Mouse (Mus musculus): Measurements from ENCODE around the gene Mindy4b-ps.

Gene Mindy4b-ps

DNA sequence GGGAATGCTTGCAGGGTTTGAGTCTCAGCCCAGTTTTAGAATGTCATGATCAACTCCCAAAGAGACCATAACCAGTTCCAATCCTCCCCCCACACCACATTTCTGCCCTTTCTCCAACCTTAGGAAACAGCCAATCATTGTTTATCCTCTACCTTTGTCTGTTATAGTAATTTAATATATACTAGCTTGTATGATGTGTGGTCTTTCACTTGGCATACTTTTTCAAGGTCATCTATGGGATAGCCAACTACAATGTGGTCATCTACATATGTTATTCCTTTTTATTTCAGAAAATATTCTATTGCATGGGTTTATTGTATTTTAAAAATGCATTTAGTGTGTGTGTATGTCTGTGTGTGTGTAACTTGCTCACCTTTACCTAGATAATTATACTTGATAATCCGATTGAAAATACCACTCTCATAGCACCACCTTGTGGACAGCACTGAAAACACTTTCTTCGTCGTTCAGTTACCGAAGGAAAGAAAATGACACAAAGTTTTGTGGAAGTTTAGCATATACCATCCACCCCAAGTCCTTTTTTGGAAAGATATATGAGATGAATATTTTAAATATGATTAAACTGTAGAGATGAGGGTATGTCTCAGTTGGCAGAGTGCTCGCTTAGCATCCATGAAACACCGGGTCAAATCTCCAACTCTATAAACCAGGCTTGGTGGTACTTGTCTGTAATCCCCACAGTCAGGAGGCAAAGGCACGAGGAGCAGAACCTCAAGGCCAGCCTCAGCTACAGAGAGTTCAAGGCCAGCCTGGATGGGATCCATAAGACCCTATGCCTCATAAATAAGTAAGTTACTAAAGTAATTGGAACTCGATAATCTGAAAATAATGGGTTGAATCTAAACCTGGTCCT lies 37.7 kb downstream of the Mindy4b-ps start:
- no peak for DNase-seq (ENCODE audit: low spot score in 2 of 2)

- DNase-seq (ENCODE audit: low spot score in 2 of 2) = no peak
Observed at GRCm38 (mm10) chr3:58783602-58784218, 38.4 kb downstream of the Mindy4b-ps start.

DNA sequence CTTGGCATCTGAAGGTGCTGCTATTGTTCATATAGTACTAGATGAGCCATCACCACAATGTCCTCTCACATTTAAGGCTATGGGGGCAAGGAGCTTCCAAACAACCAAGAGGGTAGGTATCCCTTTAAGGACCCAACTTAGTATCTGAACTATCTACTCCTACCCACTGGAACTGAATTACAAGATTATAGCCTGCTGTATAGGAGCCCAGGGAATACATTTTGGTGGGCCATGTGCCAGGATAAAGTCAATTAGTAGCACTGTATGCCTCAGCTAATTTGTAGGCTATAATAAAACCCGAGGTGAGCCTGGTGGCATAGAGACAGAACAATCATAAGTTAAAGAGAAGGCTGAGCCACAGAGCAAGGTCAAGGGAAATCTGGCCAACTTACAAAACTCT lies 65.7 kb downstream of the Mindy4b-ps start:
- DNase-seq (ENCODE audit: low spot score in 2 of 2) = no peak

DNA sequence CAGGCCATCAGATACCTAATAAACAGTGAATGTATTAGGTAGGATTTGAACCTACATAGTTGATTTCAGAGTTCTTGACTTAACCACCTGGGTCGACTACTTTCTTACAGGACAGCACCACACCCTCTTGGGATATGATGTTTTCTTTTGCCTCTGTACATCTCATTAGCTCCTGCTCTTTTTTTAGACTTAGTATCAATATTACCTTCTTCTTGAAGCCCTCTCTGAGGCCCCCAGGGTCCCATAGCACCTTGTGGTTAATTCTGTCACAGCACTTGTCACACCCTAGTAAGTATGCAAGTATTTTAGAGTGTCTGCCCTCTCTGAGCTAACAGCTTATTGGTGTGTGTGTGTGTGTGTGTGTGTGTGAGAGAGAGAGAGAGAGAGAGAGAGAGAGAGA lies 66.3 kb downstream of the Mindy4b-ps start:
- DNase-seq (ENCODE audit: low spot score in 2 of 2) = no peak

DNA sequence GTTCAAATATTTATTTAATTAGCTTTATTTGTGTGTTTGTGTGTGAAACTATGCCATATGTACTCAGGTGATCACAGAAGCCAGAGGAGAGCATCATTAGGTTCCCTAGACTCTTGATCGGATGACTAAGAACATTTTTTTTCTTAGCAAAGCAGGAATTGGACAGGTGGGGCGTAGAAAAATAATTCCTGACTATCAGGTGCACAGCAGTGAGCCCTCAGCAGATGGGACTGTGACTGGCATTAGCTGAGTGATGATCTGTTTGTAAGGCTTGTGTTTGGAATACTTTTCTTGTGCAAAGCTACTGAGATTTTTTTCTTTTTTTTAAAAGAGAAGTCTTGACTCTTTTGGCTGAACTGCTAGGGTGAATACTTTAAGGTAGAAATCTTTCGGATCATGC lies 67.8 kb downstream of the Mindy4b-ps start:
- DNase-seq (ENCODE audit: low spot score in 2 of 2) = no peak

DNA sequence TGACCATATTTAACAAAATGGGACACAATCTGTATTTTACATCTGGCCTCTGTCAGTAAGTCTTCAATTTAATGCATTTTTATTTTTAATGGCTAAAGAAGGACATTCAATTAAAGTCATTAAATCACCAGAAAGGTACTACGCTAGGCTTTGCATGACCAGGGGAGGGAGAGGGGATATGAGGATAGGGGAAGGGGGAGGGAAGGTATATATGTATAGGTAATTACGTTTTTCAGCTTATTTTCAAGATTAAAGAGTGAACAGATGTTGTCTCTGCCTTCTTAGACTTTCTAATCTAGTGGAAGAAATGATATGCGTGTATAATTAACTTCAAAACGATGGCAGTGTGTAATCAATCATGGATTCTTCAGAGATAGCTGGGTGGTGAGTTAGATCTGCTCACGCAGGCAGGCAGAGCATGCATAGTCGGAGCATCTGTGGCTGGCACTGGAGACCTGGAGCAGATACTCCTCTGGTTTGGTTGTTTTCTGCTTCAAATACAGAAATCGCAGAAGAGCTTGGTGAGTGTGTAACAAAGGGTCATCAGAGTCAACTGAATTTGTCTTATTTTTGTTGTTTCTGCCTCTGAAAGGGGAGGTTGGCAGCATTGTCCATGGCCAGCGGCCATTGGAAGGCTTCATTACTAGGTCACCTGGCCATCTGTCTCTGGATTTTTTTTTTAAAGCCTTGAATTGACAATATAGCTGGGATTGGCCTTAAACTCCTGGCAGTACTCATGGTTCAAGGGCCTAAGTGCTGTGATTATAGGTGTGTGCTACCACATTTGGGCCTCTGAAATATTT lies 70.1 kb downstream of the Mindy4b-ps start:
- DNase-seq (ENCODE audit: low spot score in 2 of 2) = no peak

GRCm38 (mm10) chr3:58748724-58749123 lies 73.4 kb downstream of the Mindy4b-ps start:
- no peak for DNase-seq (ENCODE audit: low spot score in 2 of 2)

DNA sequence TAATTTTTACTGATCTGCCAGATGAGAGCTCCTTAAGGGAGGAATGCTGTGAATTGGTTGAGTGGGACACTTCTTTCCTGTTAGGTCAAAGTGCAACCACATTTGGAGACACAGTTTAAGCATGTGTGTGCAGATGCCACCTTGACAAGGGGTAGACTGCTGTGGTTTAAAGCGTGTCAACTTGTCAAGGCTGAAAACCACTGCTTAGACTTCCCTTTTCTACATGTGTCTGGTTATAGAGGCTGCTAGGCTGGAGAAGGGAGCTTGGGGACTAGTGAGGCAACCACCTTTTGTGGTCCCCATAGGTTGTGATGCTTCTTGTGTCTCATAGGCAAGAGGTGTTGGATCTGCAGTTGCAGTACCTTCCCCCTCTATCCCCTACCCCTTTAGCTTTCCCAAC lies 74.2 kb downstream of the Mindy4b-ps start:
- no peak for DNase-seq (ENCODE audit: low spot score in 2 of 2)

GRCm38 (mm10) chr3:58739536-58739935 lies 82.6 kb downstream of the Mindy4b-ps start:
- DNase-seq (ENCODE audit: low spot score in 2 of 2) = no peak

Measured in frontal cortex, postnatal 14 days (tissue).